Mouse (Mus musculus) left cerebral cortex, adult 8-10 months (tissue): ENCODE measurements at regions not wholly inside any gene's neighbourhood (a gene's known extent, or its start where the extent isn't known, plus 50 kb on each side); places are given as distances from the start of the nearest gene placed in this dataset.
A peak's percentile ranks its signal among the peaks of the same experiment; 100 is the strongest.

Experiments used
- DNase-seq, 2 experiments: peaks; one replicate each; pipeline ENCODE4 v3.0.0; 2022; ENCODE audit warnings: low spot score in 2 of 2

DNA sequence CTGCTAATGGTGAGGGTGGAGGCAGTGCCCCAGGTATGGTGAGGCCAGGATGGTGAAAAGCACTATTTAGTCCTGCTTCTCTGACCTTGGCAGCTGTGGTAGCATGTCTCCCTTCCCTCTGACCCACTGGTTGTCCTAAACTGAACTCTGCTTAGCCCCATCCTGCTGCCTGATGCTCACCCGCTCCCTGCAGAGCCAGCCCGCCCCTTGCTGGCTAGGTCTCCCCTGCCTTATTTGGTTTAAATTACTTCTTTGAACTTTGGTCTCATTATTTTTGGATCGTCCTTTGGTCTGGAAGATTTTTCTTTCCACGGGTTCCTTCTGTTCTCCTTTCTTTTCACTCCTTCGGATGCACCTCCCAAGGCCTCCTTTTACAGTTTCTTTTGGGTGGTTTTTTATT lies 525.7 kb upstream of the Tnp1 start:
- DNase-seq, result no peak

DNA sequence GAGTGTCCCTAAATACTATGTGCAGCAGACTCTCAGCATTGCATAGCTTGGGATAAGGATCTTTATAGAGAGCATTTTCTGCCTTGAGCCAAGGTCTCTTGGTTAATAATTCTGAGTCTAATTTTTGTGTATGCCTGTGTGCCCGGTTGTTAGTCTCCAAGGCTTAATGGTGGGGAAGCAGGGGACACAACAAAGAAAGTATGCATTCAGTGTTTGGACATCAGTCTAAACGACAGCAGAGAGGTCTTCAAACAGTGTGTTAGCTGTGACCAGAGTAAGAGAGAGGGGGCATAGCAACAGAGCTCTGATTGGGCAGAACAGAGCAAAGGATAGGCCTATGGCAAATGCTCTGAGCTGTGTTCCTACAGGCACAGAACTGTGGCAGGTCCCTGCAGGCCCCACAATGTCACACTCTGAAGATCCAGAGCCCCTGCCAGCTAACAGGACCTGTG lies 522.7 kb upstream of the Tnp1 start:
- DNase-seq, result no peak

DNA sequence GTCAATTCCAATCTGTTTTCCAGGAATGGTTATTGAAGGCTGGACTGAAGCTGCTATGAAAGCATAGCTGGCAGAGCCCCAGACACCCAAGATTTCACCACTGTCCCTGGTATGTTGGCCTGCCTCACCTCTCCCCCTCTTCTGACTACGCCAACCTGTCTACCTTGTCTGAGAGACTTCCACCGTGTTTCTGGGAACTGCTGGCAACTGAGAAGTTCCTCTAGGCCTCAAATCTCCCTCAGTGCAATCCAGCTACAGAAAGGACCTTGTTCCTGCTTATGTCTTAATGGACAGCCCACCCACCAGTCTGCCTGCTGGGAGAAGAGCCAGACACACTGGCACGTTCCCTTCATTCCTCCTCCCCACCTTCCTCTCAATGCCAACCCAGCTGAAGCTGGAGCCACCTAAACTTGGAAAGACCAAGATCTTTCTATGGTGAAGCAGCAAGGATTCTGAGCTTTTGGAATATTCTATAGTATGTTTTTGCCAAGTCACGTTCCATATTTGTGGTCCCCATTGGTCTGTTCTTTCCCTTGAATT lies 520.1 kb upstream of the Tnp1 start:
- DNase-seq, result peak in 1 of 2 experiments; percentile 33

DNA sequence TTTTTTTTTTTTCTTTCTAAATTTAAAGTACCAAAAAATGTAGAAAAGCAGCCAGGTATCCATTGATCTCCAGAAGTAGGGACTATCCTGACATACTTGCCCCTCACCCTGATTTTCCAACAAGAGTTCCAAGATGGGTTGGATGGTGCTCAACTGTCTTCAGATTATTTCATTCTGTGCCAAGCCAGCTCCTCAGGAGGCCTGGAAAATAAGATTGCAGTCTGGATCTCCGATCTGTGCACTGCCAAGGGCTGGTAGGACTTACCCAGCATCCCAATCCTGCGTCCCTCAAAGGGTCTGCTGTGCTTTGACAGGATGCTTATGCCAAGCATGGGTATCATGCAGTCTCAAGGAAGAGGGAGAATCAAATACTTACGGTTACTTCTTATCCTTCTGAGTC lies 517.8 kb upstream of the Tnp1 start:
- no peak for DNase-seq

DNA sequence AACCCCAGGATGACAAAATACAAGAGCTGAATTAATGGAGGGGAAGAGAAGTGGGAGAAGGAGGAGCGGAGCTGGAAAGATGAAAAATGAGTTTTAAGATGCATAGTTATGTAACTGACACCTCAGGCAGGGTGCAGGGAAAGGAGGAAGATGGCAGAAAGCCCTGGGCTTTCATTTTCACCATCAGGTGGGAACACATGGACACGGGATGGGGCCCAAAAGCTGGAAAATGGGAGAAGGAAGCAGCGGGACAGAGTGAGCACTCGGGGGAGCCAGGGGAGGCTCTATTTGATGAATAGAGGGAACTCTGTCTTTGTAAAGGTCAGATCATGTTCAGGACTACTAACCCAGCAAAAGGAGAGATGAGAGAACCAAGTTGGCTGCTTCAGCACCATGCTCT lies 516.6 kb upstream of the Tnp1 start:
- DNase-seq, result no peak

DNA sequence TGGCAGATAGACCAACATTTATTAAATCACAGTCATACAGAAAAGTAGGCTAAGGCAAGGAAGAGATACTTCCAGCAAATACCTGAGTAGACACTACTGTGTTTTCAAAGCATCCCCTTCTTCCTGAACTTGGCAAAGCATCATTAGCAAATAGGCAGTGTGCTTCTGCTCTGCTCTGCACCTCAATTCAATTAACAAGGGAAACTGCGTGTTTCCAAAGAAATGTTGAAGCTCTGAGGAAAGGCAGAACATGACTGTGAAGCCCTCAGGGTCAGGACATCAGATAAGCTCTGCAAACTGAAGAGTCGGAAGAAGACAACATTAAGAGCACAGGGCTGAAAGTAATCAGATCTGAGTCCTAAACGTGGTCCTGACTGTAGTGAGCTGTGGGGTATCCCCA lies 516.1 kb upstream of the Tnp1 start:
- DNase-seq, result no peak

DNA sequence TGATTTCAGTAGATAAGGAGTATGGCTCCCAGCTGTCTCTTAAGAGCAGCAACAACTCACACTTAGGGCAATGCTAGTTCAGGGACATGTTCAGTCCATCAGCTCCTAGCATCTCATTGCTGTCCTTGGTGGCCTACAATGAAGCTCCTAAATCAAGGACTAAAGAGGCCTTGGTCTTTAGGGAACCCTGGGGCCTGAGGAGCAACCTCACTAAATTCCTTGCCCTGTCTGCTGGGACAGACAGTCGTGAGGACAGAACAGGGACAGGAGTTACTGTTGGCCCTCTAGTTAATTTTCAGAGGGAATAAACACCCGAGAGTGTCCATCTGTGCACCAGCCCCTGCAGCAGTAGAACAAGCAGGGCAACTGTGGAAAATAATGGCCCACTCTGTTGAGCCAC lies 514.6 kb upstream of the Tnp1 start:
- DNase-seq, result no peak

DNA sequence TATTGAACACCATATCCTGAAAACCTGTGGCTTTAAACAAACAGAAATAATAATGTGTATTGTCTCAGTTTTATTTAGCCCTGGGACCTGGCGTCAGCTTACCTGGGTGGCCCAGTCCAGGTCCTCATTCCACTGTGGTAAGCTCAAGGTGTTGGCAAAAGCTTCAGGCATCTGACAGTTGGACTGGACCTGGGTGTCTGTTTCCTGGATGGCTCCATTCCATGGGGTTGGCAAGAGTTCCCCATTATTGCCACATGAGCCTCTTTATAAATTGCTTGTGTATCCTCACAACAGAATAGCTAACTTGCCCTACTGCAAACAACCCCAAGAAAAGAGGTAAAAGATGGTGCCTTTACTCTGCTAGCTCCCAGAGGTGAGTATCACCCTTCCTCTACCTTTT lies 512.9 kb upstream of the Tnp1 start:
- DNase-seq, result no peak

DNA sequence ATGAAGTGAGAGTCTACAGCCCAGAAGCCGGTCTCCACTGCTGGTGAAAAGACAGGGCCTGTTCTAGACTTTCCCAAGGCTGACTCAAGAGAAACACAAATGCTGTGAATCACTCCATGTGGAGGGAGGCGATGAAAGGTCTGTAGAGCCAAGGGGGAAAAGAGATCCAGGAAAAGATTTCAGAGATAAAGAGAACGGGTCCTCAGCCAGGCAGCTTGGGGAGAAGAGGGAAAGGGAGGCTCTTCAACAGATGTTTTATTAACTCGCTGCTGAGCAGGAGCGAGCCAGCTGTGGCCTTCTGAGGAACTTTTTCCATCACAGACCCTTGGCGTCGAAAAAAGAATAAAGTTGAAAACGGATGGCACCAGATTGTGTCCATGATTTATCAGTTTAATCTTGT lies 500.7 kb upstream of the Tnp1 start:
- DNase-seq, result no peak

DNA sequence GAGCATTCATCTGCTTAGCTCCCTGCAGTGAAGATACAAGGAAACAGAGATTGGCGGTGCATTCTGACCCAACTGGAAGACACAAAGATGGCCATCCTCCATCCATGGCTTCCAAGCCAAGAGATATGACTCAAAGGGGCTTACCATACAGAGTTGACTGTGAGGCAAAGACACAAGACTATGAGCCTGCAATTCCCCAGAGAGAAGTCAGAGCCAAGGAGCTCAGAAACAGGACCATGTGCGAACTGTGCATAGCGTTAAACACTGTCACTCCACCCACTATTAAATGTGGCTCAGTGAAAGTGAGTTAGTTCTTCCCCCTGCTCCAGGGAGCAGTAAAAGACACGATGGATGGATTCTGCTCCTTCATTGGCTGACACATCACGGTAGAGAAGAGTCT lies 500.1 kb upstream of the Tnp1 start:
- no peak for DNase-seq

DNA sequence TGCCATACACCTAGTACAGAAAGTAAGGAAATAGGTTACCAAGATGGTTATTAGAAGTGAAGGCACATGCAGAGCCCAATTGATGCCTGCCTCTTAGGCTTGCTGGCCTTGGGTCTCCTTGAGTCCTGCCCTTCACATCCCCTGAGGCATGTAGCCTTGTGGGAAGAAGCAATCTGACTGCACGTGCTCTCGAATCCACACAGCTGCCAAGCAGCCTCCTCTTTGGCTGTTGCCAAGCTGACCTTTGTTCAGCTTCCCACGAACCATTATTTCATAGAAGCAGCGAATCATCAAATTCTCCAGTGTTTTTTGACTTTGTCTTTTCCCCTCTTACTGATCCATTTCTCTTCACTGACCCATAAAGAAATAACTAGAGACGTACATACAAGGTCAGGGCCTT lies 498.1 kb upstream of the Tnp1 start:
- no peak for DNase-seq

DNA sequence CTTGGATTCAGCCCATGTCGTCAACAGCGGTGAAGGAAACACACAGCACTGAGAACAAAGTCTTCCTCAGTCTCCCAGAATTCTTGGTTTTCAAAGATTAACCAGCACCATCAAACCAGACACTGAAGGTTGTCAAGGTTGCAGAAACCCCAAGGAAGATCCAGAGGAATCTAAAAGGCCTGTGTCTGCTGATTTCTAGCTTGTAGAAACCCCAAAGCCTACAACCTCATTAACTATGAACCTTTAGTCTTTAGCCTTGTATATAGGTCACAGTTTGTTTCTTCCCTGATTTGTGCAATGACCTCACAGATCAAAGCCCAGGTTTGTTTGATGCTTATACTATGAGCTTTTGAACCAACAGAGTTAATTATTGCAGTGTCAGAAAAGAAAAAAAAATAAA lies 497.1 kb upstream of the Tnp1 start:
- no peak for DNase-seq

DNA sequence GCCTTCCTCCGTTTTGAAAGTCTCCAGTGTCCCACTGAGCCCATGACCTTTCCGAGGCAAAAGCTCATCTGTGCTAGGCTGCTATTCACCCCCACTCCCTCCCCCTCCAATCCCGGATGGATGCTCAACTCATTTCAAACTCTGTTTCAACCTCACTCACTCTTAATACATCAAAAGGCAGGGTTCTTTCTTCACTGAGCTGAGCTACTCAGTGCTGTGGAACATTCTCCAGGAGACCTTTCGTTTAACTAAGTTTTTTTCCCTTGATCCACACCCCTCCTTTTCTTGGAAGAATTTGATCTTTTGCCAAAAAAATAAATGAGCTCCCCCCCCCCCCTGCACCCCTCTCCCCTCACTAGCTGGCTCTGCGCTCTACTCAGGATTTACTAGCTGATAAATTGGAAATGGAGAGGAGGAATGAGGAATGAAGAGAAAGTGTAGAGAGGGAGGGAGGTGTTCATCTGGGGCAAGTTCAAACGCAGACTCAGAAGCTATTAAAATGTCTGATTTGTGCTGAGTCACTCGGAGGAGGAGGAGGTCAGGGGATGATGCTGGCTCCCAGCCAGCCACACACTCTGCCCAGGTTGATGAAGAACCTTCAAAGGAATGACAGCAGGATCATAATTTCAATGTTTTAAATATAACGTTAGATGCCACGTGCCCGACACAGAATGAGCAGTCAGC lies 491.5 kb upstream of the Tnp1 start:
- no peak for DNase-seq

DNA sequence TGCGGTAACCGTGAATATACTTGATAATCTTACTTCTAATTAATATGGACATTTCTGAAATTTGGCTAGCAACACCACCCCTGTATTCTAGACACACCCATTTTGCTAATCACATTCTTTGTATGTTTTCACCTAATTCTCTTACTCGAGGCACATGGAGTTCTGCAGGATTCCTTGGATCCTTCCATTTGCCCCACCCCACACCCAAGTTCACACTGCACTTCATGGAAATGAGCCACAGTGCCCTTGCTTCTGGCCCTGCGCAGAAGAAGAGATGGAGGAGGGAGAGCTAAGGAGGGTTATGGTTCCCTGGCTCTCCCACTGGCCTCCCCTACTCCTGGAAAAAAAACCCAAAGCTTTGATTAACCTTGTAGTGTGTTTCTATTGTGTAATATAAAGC lies 487.9 kb upstream of the Tnp1 start:
- DNase-seq, result no peak

DNA sequence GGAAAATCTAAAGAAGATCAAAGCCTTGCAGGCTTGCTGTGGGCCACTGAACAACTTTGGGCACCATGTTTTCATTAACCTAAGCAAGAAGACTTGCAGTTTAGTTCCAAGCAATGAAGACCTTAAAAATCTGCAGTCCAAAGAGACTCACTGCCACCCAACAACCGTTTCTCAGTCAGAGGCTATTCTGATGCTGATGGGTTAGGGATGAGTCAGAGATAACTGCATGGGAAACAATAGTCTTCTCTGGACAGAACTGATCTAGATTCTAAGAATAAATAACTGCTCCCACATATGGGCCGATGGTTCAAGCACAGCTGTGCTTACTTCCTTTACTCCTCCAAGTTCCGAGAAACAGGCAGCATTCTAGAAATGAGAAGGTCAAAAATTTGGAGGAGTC lies 485.0 kb upstream of the Tnp1 start:
- no peak for DNase-seq

DNA sequence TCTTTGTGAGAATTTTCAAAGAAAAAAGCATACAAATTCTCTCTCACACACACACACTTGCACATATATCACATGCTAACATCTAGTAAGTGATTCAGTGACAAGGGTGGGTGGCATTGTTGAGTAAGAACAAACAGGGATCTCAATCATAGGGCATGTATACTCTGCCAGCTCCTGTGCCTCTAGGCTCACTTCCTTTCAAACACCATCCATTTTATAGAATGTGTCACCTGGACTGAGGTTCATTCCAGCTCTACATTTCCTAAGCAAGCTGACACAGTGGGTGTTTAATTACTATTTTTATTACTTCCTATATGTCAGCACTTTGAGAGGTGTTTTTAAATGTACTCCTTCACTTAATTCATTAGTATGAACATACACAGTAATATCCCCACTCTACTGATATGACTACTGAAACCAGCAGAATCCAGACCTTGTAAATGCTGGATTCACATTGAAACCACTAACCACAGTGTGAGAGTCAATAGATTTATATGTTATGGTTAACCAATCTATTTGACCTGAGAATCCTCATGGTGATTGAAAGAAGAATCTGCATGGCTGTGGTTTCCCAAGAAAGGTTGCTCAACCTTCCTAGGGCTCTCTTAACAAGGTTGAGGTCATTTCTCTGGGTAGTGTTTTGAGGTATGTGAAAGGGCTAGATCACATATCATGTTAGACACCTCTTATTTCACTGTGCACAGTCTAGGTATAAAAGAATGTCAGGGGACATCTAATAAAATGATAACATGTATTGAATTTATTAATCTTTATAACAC lies 480.5 kb upstream of the Tnp1 start:
- no peak for DNase-seq

DNA sequence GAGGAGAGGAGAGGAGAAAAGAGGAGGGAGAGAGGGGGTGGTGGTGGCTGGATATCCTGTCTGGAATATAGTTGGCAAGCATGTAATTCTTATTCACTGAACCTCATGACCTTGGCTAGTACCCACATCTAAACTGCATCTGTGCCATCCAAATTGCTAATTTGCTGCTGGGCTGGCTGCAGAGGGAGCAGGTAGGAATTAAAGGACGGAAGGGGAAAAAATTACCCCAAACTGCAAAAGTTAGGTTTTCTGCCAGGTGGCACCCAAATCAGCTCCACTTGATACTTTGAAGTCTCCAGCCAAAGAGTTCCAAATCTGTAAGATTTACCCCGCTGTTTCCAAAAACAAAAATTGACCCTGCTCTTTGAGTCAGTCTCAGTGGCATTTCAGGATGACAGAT lies 466.2 kb upstream of the Tnp1 start:
- no peak for DNase-seq

DNA sequence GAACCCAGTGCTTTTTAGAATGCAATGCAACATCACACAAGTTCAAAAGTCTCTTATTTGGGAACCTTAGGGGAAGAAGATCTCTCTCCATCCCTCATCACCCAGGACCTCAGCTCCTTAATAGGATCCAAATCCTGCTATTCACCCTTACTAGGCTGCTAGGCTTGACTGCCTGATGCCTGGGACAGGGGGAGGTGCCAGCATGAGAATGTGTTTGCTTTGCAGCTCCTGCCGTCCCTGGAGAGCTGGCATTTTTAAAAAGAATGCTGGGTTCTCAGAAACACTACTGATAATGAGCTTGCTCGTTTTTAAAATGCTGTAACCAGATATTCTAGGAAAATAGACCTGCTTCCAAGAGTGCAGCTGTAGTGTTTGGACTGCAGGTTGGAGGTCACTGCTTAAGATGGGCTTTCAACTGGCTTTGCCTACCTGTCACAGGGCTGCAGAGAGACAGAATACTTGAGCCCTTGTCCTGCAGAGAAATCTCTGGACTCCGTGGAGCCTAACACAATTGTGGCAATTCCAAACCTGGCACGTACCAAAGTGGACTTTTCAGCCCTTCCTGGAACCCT lies 463.7 kb upstream of the Tnp1 start:
- DNase-seq, result no peak

DNA sequence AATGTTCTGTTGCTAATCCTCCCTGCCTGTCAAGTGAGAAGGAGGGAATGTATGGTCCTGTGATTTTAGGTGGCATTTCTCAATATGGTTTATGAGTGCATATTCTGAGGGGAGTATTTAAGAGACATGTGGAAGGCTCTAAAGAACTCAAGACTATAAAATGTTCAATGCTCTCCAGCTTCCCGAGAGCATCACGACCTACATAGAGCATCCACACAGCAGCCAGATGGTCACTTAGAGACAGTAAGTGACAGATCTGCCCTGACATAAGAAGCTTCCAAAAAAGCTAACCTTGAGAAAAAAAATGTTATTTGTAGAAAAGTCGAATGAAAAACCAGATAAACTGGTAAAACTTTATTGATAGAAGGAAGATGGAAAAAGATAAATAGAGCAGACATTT lies 444.9 kb upstream of the Tnp1 start:
- DNase-seq, result no peak

DNA sequence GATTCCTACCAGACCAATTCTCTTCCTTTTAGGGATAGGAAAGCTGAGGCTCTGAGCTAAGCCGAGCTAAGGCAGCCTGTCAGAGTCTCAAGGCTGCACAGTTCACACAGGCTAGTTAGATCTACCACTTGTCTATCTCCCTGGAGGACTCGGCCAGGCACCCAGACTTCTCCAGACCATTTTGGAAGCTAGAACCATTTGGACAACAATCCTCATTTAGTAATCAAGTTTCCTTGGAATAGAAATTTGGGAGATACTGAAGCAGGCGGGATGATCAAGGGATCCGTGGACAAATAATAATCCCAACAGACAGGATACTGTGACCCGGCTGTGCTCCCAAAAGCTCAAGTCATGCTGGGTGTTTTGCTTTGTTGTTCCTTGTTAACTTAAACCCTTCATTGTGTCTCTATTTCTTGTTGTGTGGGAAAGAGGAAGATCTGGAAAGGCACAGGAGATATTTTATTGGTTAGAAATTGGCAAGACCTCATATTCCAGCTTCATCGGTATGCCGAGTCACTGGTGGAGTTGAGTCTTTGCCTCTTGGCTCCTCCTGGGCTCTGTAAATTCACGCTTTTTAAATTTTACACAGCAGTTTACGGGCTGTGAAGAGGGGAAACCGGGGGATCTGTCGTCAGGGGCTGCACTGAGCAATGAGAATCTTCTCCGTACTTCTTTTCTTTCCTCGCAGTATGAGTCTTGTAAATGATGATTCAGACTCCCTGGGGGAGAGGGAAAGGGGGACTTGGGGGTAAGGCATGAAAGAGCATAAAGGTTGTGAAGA lies 444.2 kb upstream of the Tnp1 start:
- DNase-seq, result no peak

DNA sequence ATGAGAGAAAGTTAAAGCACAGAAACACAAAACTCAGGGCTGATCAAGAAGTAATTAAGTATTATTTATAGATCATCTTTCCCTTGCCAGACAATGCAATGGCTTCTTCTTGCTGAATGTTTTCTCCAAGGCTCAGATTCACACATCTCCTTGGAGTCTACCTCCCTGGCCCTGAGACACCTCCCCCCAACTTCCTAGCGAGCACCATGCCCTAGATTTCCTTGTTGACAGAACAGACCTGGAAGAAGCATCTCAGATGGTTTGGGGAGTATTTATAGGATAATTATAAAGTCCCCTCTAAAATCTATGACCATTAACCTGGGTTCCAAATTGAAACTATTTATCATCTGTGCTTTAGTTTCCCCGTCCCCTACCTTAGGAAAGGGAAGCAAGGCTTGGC lies 441.6 kb upstream of the Tnp1 start:
- no peak for DNase-seq
